Mouse (Mus musculus): ENCODE data around the gene Acsl6.
"Not testable (repeated sequence)": the region's sequence is repeated elsewhere in the genome, so short reads cannot be mapped to it uniquely, and the experiment has no call there.

Acsl6 gene

GRCm38 (mm10) chr11:54396686-54397085 lies 93.1 kb downstream of the Acsl6 start:
- DNase-seq = no peak

GRCm38 (mm10) chr11:54398058-54398457 lies 94.5 kb downstream of the Acsl6 start:
- no peak for DNase-seq

GRCm38 (mm10) chr11:54400803-54401202 lies 97.2 kb downstream of the Acsl6 start:
- not testable (repeated sequence) for DNase-seq

- DNase-seq = no peak
Observed at GRCm38 (mm10) chr11:54404885-54405284, 101.3 kb downstream of the Acsl6 start.

- no peak for DNase-seq
Observed at GRCm38 (mm10) chr11:54406930-54407546, 103.4 kb downstream of the Acsl6 start.

- no peak for DNase-seq
Observed at GRCm38 (mm10) chr11:54410612-54411011, 107.0 kb downstream of the Acsl6 start.

- DNase-seq = no peak
Observed at GRCm38 (mm10) chr11:54413017-54413416, 109.4 kb downstream of the Acsl6 start.
